Mouse (Mus musculus): Measurements from ENCODE around the gene Sox21. TPM values are rescaled to one million over a fixed set of nuclear protein-coding genes. Genes with fewer than 3 reads are reported as not detected.

Gene Sox21
- polyA plus RNA-seq, 1 experiment, result not detected

GRCm38 (mm10) chr14:118207347-118207746 is 29.5 kb downstream of the Sox21 start:
- WGBS, result 87% methylated on average over 3 of the region's 3 CpGs
- no peak overlapping the region for H3K4me3 ChIP-seq (ENCODE audit: insufficient read depth, low read depth, low read length)
- H3K4me1 ChIP-seq (ENCODE audit: control insufficient read depth, insufficient read depth, low read length), result 0 out of 2 replicates have a peak, but pooled peaks cover 2% of the 10 kb centered on the region
- TF ChIP-seq CTCF (IDR thresholded peaks at IDR 0.05; ENCODE audit: insufficient read depth, low read depth, low read length) (no peak), POLR2A (IDR thresholded peaks at IDR 0.05; ENCODE audit: insufficient read depth, low read depth, low read length) (no peak)
- no peak overlapping the region for H3K27ac ChIP-seq (ENCODE audit: insufficient read depth, low read depth, low read length)

GRCm38 (mm10) chr14:118203031-118203430 is 33.8 kb downstream of the Sox21 start:
- 86% methylated on average over 7 of the region's 7 CpGs for WGBS
- Histone ChIP-seq H3K4me1 (ENCODE audit: control insufficient read depth, insufficient read depth, low read length) (no peaks in the 10 kb centered on the region), H3K4me3 (ENCODE audit: insufficient read depth, low read depth, low read length) (no peak overlapping the region), H3K27ac (ENCODE audit: insufficient read depth, low read depth, low read length) (no peak overlapping the region)
- TF ChIP-seq POLR2A (IDR thresholded peaks at IDR 0.05; ENCODE audit: insufficient read depth, low read depth, low read length) (no peak), CTCF (IDR thresholded peaks at IDR 0.05; ENCODE audit: insufficient read depth, low read depth, low read length) (no peak)

DNA sequence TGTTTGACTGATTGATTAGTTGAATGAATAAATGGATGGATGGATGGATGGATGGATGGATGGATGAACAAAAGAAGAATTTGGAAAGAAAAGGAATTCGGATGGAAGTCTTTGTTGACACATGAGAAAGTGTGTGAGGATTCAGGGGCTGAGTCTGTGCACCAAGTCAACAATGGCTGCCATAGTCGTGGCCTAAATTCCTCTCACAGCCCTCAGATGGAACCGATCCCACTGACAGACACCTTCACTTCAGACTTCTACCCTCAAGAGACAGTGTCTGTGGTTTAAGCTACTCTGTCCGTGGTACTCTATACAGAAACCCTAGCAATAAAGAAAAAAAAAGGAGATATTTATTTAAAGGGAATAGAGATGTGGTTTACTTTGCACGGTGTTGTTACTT is 34.8 kb downstream of the Sox21 start:
- 87% methylated on average over 5 of the region's 5 CpGs for WGBS
- no peaks in the 10 kb centered on the region for H3K4me1 ChIP-seq (ENCODE audit: control insufficient read depth, insufficient read depth, low read length)
- H3K27ac ChIP-seq (ENCODE audit: insufficient read depth, low read depth, low read length), result no peak overlapping the region
- TF ChIP-seq POLR2A (IDR thresholded peaks at IDR 0.05; ENCODE audit: insufficient read depth, low read depth, low read length) (no peak), CTCF (IDR thresholded peaks at IDR 0.05; ENCODE audit: insufficient read depth, low read depth, low read length) (no peak)
- H3K4me3 ChIP-seq (ENCODE audit: insufficient read depth, low read depth, low read length), result no peak overlapping the region

- WGBS, result 94% methylated on average over 3 of the region's 3 CpGs
- H3K4me3 ChIP-seq (ENCODE audit: insufficient read depth, low read depth, low read length), result no peak overlapping the region
- no peak overlapping the region for H3K27ac ChIP-seq (ENCODE audit: insufficient read depth, low read depth, low read length)
- TF ChIP-seq POLR2A (IDR thresholded peaks at IDR 0.05; ENCODE audit: insufficient read depth, low read depth, low read length), result no peak
- TF ChIP-seq CTCF (IDR thresholded peaks at IDR 0.05; ENCODE audit: insufficient read depth, low read depth, low read length), result no peak
- no peaks in the 10 kb centered on the region for H3K4me1 ChIP-seq (ENCODE audit: control insufficient read depth, insufficient read depth, low read length)
Measured at GRCm38 (mm10) chr14:118200731-118201130, 36.1 kb downstream of the Sox21 start.

DNA sequence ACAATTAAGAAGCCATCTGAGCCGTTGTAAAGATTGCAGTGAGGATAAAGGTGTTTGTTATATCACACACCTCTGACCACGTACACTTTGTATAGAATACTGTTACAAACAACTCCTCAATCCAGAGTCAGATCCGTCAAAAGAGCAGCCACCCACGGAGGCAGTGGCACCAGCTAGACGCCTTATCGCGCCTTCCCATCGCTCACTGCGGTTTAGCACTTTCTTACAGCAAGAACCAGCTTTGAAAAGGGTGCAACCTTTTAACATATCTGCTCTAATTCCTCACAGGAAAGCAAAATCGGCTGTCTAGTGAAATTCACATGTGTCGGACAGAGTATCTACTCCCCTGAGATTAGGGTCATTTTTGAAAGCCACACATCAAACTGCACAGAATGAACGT is 39.8 kb downstream of the Sox21 start:
- no peak for TF ChIP-seq POLR2A (IDR thresholded peaks at IDR 0.05; ENCODE audit: insufficient read depth, low read depth, low read length)
- TF ChIP-seq CTCF (IDR thresholded peaks at IDR 0.05; ENCODE audit: insufficient read depth, low read depth, low read length), result no peak
- Histone ChIP-seq H3K27ac (ENCODE audit: insufficient read depth, low read depth, low read length) (no peak overlapping the region), H3K4me3 (ENCODE audit: insufficient read depth, low read depth, low read length) (no peak overlapping the region), H3K4me1 (ENCODE audit: control insufficient read depth, insufficient read depth, low read length) (no peaks in the 10 kb centered on the region)
- WGBS, result 74% methylated on average over 12 of the region's 12 CpGs

DNA sequence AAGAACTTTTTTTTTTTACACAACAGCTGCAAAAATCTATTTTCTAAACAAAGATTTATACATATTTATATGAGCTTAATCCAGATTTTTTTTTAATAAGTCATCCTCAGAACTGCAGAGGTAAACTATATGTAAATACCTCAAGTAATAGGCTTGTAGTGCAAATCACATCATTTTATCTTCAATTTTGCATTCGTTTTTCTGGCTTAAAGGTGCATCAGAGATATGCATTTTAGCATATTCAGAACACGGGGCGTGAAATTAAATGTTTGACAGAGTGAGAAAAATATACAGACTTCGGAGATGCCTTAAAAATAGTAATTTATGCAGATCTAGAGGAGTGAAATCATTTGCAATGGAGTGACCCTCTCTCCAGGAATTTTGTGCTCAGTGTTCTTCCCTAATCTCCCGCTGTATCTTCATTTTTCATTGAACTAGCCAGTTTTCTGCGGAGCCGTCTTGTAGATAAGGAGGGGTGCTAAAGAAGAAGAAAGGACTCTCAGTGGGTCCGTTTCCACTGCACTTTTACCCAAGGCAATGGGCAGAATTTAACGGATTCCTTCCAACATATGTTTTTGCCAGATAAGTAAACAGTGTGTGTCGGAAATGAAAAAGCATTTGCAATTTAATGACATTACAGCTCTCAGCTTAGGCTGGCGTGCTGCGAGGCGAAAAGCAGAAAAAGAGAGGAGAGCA is 42.5 kb downstream of the Sox21 start:
- TF ChIP-seq CTCF (IDR thresholded peaks at IDR 0.05; ENCODE audit: insufficient read depth, low read depth, low read length), result no peak
- WGBS, result 51% methylated on average over 13 of the region's 13 CpGs
- H3K4me1 ChIP-seq (ENCODE audit: control insufficient read depth, insufficient read depth, low read length), result no peaks in the 10 kb centered on the region
- H3K27ac ChIP-seq (ENCODE audit: insufficient read depth, low read depth, low read length), result no peak overlapping the region
- no peak overlapping the region for H3K4me3 ChIP-seq (ENCODE audit: insufficient read depth, low read depth, low read length)

DNA sequence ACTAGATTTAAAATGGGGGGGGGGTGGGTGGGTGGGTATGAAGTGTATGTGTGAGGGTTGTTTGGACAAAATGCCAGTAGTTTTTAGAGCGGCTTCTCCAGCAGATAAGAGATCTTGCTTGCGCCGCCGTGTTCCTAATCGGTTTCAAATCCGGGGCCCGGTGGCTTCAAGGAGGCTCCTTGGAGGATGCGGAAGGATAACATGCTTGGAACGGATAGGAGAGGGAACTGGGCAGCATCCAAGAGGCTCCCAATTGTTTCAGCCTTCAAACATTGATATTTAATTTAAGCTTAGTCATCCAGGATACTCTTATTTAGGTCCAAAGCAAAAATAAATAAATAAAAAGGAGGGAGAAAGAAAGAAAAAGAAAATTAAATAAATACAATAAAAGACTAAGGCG is 43.2 kb downstream of the Sox21 start:
- H3K27ac ChIP-seq (ENCODE audit: insufficient read depth, low read depth, low read length), result no peak overlapping the region
- no peaks in the 10 kb centered on the region for H3K4me1 ChIP-seq (ENCODE audit: control insufficient read depth, insufficient read depth, low read length)
- H3K4me3 ChIP-seq (ENCODE audit: insufficient read depth, low read depth, low read length), result no peak overlapping the region
- no peak for TF ChIP-seq POLR2A (IDR thresholded peaks at IDR 0.05; ENCODE audit: insufficient read depth, low read depth, low read length)
- no peak for TF ChIP-seq CTCF (IDR thresholded peaks at IDR 0.05; ENCODE audit: insufficient read depth, low read depth, low read length)
- WGBS, result 48% methylated on average over 10 of the region's 10 CpGs

GRCm38 (mm10) chr14:118193001-118193628 is 43.7 kb downstream of the Sox21 start:
- Histone ChIP-seq H3K4me1 (ENCODE audit: control insufficient read depth, insufficient read depth, low read length) (no peaks in the 10 kb centered on the region), H3K4me3 (ENCODE audit: insufficient read depth, low read depth, low read length) (no peak overlapping the region), H3K27ac (ENCODE audit: insufficient read depth, low read depth, low read length) (no peak overlapping the region)
- WGBS, result 73% methylated on average over 10 of the region's 10 CpGs
- TF ChIP-seq POLR2A (IDR thresholded peaks at IDR 0.05; ENCODE audit: insufficient read depth, low read depth, low read length) (no peak), CTCF (IDR thresholded peaks at IDR 0.05; ENCODE audit: insufficient read depth, low read depth, low read length) (no peak)

GRCm38 (mm10) chr14:118191442-118191841 is 45.4 kb downstream of the Sox21 start:
- TF ChIP-seq POLR2A (IDR thresholded peaks at IDR 0.05; ENCODE audit: insufficient read depth, low read depth, low read length) (no peak), CTCF (IDR thresholded peaks at IDR 0.05; ENCODE audit: insufficient read depth, low read depth, low read length) (no peak)
- H3K27ac ChIP-seq (ENCODE audit: insufficient read depth, low read depth, low read length), result no peak overlapping the region
- no peak overlapping the region for H3K4me3 ChIP-seq (ENCODE audit: insufficient read depth, low read depth, low read length)
- H3K4me1 ChIP-seq (ENCODE audit: control insufficient read depth, insufficient read depth, low read length), result no peaks in the 10 kb centered on the region
- 94% methylated on average over 9 of the region's 9 CpGs for WGBS

Other genes with a start within 250 kb of the Sox21 start
- gene Dct, start 184.8 kb downstream of the Sox21 start, polyA plus RNA-seq (2012; ENCODE audit: insufficient read depth, insufficient read length, low replicate concordance, missing spikeins), result not detected in 2 replicates
- not detected in 2 replicates for gene Tgds, start 104.3 kb downstream of the Sox21 start, polyA plus RNA-seq (2012; ENCODE audit: insufficient read depth, insufficient read length, low replicate concordance, missing spikeins)
- gene Gpr180, start 99.9 kb downstream of the Sox21 start, polyA plus RNA-seq (2012; ENCODE audit: insufficient read depth, insufficient read length, low replicate concordance, missing spikeins), result not detected in 2 replicates
- gene Gm9376, start 29.9 kb upstream of the Sox21 start, polyA plus RNA-seq (2012; ENCODE audit: insufficient read depth, insufficient read length, low replicate concordance, missing spikeins), result not detected in 2 replicates

Data from olfactory bulb, adult 2 months (tissue).